Mouse (Mus musculus): Measurements from ENCODE around the gene Kdf1. TPM values are rescaled to one million over a fixed set of nuclear protein-coding genes. Genes with fewer than 3 reads are reported as not detected.

Kdf1 gene
- polyA plus RNA-seq, 1 experiment from 2014 or later, result 22.4 TPM

GRCm38 (mm10) chr4:133567251-133567650 is 48.5 kb downstream of the Kdf1 start:
- Histone ChIP-seq H3K4me3 (replicated peaks) (no peak overlapping the region), H3K4me2 (no peak overlapping the region), H3K4me1 (peaks cover 6% of the 10 kb centered on the region), H3K9me3 (replicated peaks) (no peaks in the 10 kb centered on the region), H3K27me3 (no peaks in the 10 kb centered on the region), H3K36me3 (no peaks in the 10 kb centered on the region), H3K27ac (no peak overlapping the region), H3K9ac (no peak overlapping the region)
- ATAC-seq (replicated peaks; ENCODE audit: low FRiP score), result no peak
- 23% methylated on average over 8 of the region's 8 CpGs for WGBS

GRCm38 (mm10) chr4:133569291-133570065 is 50.7 kb downstream of the Kdf1 start:
- Histone ChIP-seq H3K9me3 (replicated peaks) (no peaks in the 10 kb centered on the region), H3K4me2 (peak overlapping the region; percentile 46), H3K27me3 (no peaks in the 10 kb centered on the region), H3K4me3 (replicated peaks) (peak overlapping the region; percentile 6; the same call in 1 of the 2 replicates), H3K27ac (peak overlapping the region; percentile 37; the same call in 1 of the 2 replicates), H3K9ac (0 out of 2 replicates have a peak overlapping the region, but pooled peaks have one; percentile 31), H3K4me1 (peaks cover 11% of the 10 kb centered on the region), H3K36me3 (no peaks in the 10 kb centered on the region)
- WGBS, result 55% methylated on average over 10 of the region's 10 CpGs
- ATAC-seq (replicated peaks; ENCODE audit: low FRiP score), result no peak

GRCm38 (mm10) chr4:133570066-133570466 is 51.3 kb downstream of the Kdf1 start:
- Histone ChIP-seq H3K4me3 (replicated peaks) (peak overlapping the region; percentile 6; the same call in 1 of the 2 replicates), H3K9ac (0 out of 2 replicates have a peak overlapping the region, but pooled peaks have one; percentile 31), H3K36me3 (no peaks in the 10 kb centered on the region), H3K9me3 (replicated peaks) (no peaks in the 10 kb centered on the region), H3K4me2 (peak overlapping the region; percentile 46), H3K27me3 (no peaks in the 10 kb centered on the region), H3K27ac (peak overlapping the region; percentile 37; the same call in 1 of the 2 replicates), H3K4me1 (peaks cover 12% of the 10 kb centered on the region)
- 43% methylated on average over 10 of the region's 10 CpGs for WGBS
- ATAC-seq (replicated peaks; ENCODE audit: low FRiP score), result no peak

- H3K9ac ChIP-seq, result peak within 1 kb of the TSS; percentile 90
- 7% methylated on average over 44 of the region's 44 CpGs for WGBS
- H3K9me3 ChIP-seq (replicated peaks), result no peaks in the 10 kb centered on the region
- H3K4me3 ChIP-seq (replicated peaks), result peak within 1 kb of the TSS; percentile 99
- peaks cover 20% of the 10 kb centered on the region for H3K36me3 ChIP-seq
- ATAC-seq (replicated peaks; ENCODE audit: low FRiP score), result peak; percentile 89
- peak within 1 kb of the TSS; percentile 94 for H3K4me2 ChIP-seq
- no peaks in the 10 kb centered on the region for H3K27me3 ChIP-seq
- H3K27ac ChIP-seq, result peak within 1 kb of the TSS; percentile 94
- peaks cover 21% of the 10 kb centered on the region for H3K4me1 ChIP-seq
Observed at GRCm38 (mm10) chr4:133574070-133574842, 55.5 kb downstream of the Kdf1 start, which contains the start of gene Gpatch3. Gpatch3 (plus strand) TSS chr4:133574745.

- ATAC-seq (replicated peaks; ENCODE audit: low FRiP score), result peak; percentile 63; the same call in 1 of the 2 replicates
- H3K4me3 ChIP-seq (replicated peaks), result peak overlapping the region; percentile 99
- peak overlapping the region; percentile 94 for H3K27ac ChIP-seq
Observed at GRCm38 (mm10) chr4:133574843-133575202, 56.1 kb downstream of the Kdf1 start.

GRCm38 (mm10) chr4:133577983-133578382 is 59.2 kb downstream of the Kdf1 start:
- no peak for ATAC-seq (replicated peaks; ENCODE audit: low FRiP score)
- Histone ChIP-seq H3K27me3 (no peaks in the 10 kb centered on the region), H3K9ac (no peak overlapping the region), H3K36me3 (peaks cover 55% of the 10 kb centered on the region), H3K4me3 (replicated peaks) (no peak overlapping the region), H3K27ac (no peak overlapping the region), H3K4me2 (no peak overlapping the region), H3K9me3 (replicated peaks) (no peaks in the 10 kb centered on the region), H3K4me1 (peaks cover 15% of the 10 kb centered on the region)
- WGBS, result 75% methylated on average over 12 of the region's 12 CpGs

More at GRCm38 (mm10) chr4:133574843-133575202, 56.1 kb downstream of the Kdf1 start:
- Histone ChIP-seq H3K27me3 (no peaks in the 10 kb centered on the region), H3K36me3 (peaks cover 26% of the 10 kb centered on the region), H3K4me1 (peaks cover 19% of the 10 kb centered on the region), H3K9me3 (replicated peaks) (no peaks in the 10 kb centered on the region), H3K4me2 (peak overlapping the region; percentile 94), H3K9ac (peak overlapping the region; percentile 90)
- 1% methylated on average over 41 of the region's 41 CpGs for WGBS

Small RNAs within 50 kb of the gene (microRNA-seq; reads per million reads assigned to microRNA genes)
- gene Gm23158, result not detected

Other genes starting within 250 kb of the Kdf1 start
- 77.3 and 85.7 TPM in 2 replicates for gene Tmem222, start 241.2 kb upstream of the Kdf1 start, polyA plus RNA-seq (2015; fragmentation: Nextera tagmentation; extraction: Ambion mirVana)
- 12.0 and 13.1 TPM in 2 replicates for gene Wdtc1, start 165.5 kb upstream of the Kdf1 start, polyA plus RNA-seq (2015; fragmentation: Nextera tagmentation; extraction: Ambion mirVana)
- gene Slc9a1, start 149.3 kb upstream of the Kdf1 start, polyA plus RNA-seq (2015; fragmentation: Nextera tagmentation; extraction: Ambion mirVana), result 7.5 and 8.3 TPM in 2 replicates
- gene Tent5b, start 38.8 kb upstream of the Kdf1 start, polyA plus RNA-seq (2015; fragmentation: Nextera tagmentation; extraction: Ambion mirVana), result 1.2 and 1.3 TPM in 2 replicates
- gene Trnp1, start 20.4 kb upstream of the Kdf1 start, polyA plus RNA-seq (2015; fragmentation: Nextera tagmentation; extraction: Ambion mirVana), result 0.64 and 1.0 TPM in 2 replicates
- gene Nudc, start 27.0 kb downstream of the Kdf1 start, polyA plus RNA-seq (2015; fragmentation: Nextera tagmentation; extraction: Ambion mirVana), result 334 and 359 TPM in 2 replicates
- 0.44 and 0.64 TPM in 2 replicates for gene Nr0b2, start 34.4 kb downstream of the Kdf1 start, polyA plus RNA-seq (2015; fragmentation: Nextera tagmentation; extraction: Ambion mirVana)
- 7.4 and 7.8 TPM in 2 replicates for gene Gpatch3, start 55.8 kb downstream of the Kdf1 start, polyA plus RNA-seq (2015; fragmentation: Nextera tagmentation; extraction: Ambion mirVana)
- gene Gpn2, start 65.4 kb downstream of the Kdf1 start, polyA plus RNA-seq (2015; fragmentation: Nextera tagmentation; extraction: Ambion mirVana), result 19.8 and 20.3 TPM in 2 replicates
- gene Sfn, start 83.2 kb downstream of the Kdf1 start, polyA plus RNA-seq (2015; fragmentation: Nextera tagmentation; extraction: Ambion mirVana), result 9.8 and 13.3 TPM in 2 replicates
- 2.5 and 3.8 TPM in 2 replicates for gene Zdhhc18, start 131.2 kb downstream of the Kdf1 start, polyA plus RNA-seq (2015; fragmentation: Nextera tagmentation; extraction: Ambion mirVana)
- gene Pigv, start 153.7 kb downstream of the Kdf1 start, polyA plus RNA-seq (2015; fragmentation: Nextera tagmentation; extraction: Ambion mirVana), result 19.9 and 20.2 TPM in 2 replicates
- 33.5 and 36.1 TPM in 2 replicates for gene Arid1a, start 237.8 kb downstream of the Kdf1 start, polyA plus RNA-seq (2015; fragmentation: Nextera tagmentation; extraction: Ambion mirVana)

Measured in kidney, embryonic 15.5 days (tissue).